Mouse (Mus musculus): ENCODE data around the gene Rfesd.

- TF ChIP-seq POLR2A (IDR thresholded peaks at IDR 0.05; ENCODE audit: insufficient read depth, low read depth, low read length) (no peak), CTCF (IDR thresholded peaks at IDR 0.05) (no peak), EP300 (IDR thresholded peaks at IDR 0.05; ENCODE audit: insufficient read depth, low read depth, low read length) (no peak)
Observed at GRCm38 (mm10) chr13:76042455-76042854, 23.9 kb upstream of the Rfesd start.
